Mouse (Mus musculus): ENCODE data around the gene Fyb. TPM values are rescaled to one million over a fixed set of nuclear protein-coding genes. Genes with fewer than 3 reads are reported as not detected.
"Not testable (repeated sequence)": the region's sequence is repeated elsewhere in the genome, so short reads cannot be mapped to it uniquely, and the experiment has no call there.

The Fyb gene
- polyA plus RNA-seq, 1 experiment from 2014 or later = 3.6 TPM

GRCm38 (mm10) chr15:6586351-6586750, 63.7 kb downstream of the Fyb start:
- not testable (repeated sequence) for ATAC-seq (ENCODE audit: low FRiP score, low read depth); H3K4me1 ChIP-seq (replicated peaks); H3K9ac ChIP-seq; H3K9me3 ChIP-seq; H3K27me3 ChIP-seq; H3K27ac ChIP-seq (replicated peaks); H3K36me3 ChIP-seq; H3K4me2 ChIP-seq; H3K4me3 ChIP-seq
- WGBS = 92% methylated on average over 7 of the region's 7 CpGs

- no peaks in the 10 kb centered on the region for H3K36me3 ChIP-seq
- WGBS = 87% methylated on average over 3 of the region's 3 CpGs
- no peak for ATAC-seq (ENCODE audit: low FRiP score, low read depth)
- H3K9me3 ChIP-seq = no peaks in the 10 kb centered on the region
- H3K27ac ChIP-seq (replicated peaks) = no peak overlapping the region
- H3K9ac ChIP-seq = no peak overlapping the region
- H3K4me3 ChIP-seq = no peak overlapping the region
- H3K27me3 ChIP-seq = no peaks in the 10 kb centered on the region
- no peak overlapping the region for H3K4me2 ChIP-seq
- no peaks in the 10 kb centered on the region for H3K4me1 ChIP-seq (replicated peaks)
Measured at GRCm38 (mm10) chr15:6587526-6587925, 64.9 kb downstream of the Fyb start.

GRCm38 (mm10) chr15:6588192-6588591, 65.5 kb downstream of the Fyb start:
- H3K27ac ChIP-seq (replicated peaks) = no peak overlapping the region
- no peak for ATAC-seq (ENCODE audit: low FRiP score, low read depth)
- H3K27me3 ChIP-seq = no peaks in the 10 kb centered on the region
- H3K9me3 ChIP-seq = no peaks in the 10 kb centered on the region
- H3K36me3 ChIP-seq = no peaks in the 10 kb centered on the region
- H3K4me2 ChIP-seq = no peak overlapping the region
- H3K4me3 ChIP-seq = no peak overlapping the region
- WGBS = 71% methylated on average over 7 of the region's 7 CpGs
- no peak overlapping the region for H3K9ac ChIP-seq
- H3K4me1 ChIP-seq (replicated peaks) = no peaks in the 10 kb centered on the region

GRCm38 (mm10) chr15:6590846-6591451, 68.3 kb downstream of the Fyb start:
- Histone ChIP-seq H3K4me2 (no peak overlapping the region), H3K9me3 (no peaks in the 10 kb centered on the region), H3K27me3 (no peaks in the 10 kb centered on the region), H3K27ac (replicated peaks) (no peak overlapping the region), H3K36me3 (no peaks in the 10 kb centered on the region), H3K9ac (no peak overlapping the region), H3K4me1 (replicated peaks) (no peaks in the 10 kb centered on the region), H3K4me3 (no peak overlapping the region)
- WGBS = 90% methylated on average over 4 of the region's 4 CpGs
- ATAC-seq (ENCODE audit: low FRiP score, low read depth) = no peak

- H3K27me3 ChIP-seq = no peaks in the 10 kb centered on the region
- 64% methylated on average over 1 of the region's 1 CpGs for WGBS
- ATAC-seq (ENCODE audit: low FRiP score, low read depth) = no peak
- no peaks in the 10 kb centered on the region for H3K36me3 ChIP-seq
- no peak overlapping the region for H3K27ac ChIP-seq (replicated peaks)
- H3K9ac ChIP-seq = no peak overlapping the region
- H3K4me2 ChIP-seq = no peak overlapping the region
- H3K4me1 ChIP-seq (replicated peaks) = no peaks in the 10 kb centered on the region
- no peaks in the 10 kb centered on the region for H3K9me3 ChIP-seq
- H3K4me3 ChIP-seq = no peak overlapping the region
Measured at GRCm38 (mm10) chr15:6591527-6591926, 68.9 kb downstream of the Fyb start.

GRCm38 (mm10) chr15:6592561-6593253, 70.1 kb downstream of the Fyb start:
- Histone ChIP-seq H3K4me2 (no peak overlapping the region), H3K9ac (no peak overlapping the region), H3K4me3 (no peak overlapping the region), H3K9me3 (no peaks in the 10 kb centered on the region), H3K27me3 (no peaks in the 10 kb centered on the region), H3K36me3 (no peaks in the 10 kb centered on the region), H3K4me1 (replicated peaks) (no peaks in the 10 kb centered on the region), H3K27ac (replicated peaks) (no peak overlapping the region)
- ATAC-seq (ENCODE audit: low FRiP score, low read depth) = no peak
- WGBS = 83% methylated on average over 5 of the region's 5 CpGs

- ATAC-seq (ENCODE audit: low FRiP score, low read depth) = no peak
- Histone ChIP-seq H3K27ac (replicated peaks) (no peak overlapping the region), H3K27me3 (no peaks in the 10 kb centered on the region), H3K4me3 (no peak overlapping the region), H3K9ac (no peak overlapping the region), H3K4me1 (replicated peaks) (no peaks in the 10 kb centered on the region), H3K9me3 (no peaks in the 10 kb centered on the region), H3K36me3 (no peaks in the 10 kb centered on the region), H3K4me2 (no peak overlapping the region)
- WGBS = 90% methylated on average over 1 of the region's 1 CpGs
Measured at GRCm38 (mm10) chr15:6593254-6593623, 70.6 kb downstream of the Fyb start.

GRCm38 (mm10) chr15:6598626-6599025, 76.0 kb downstream of the Fyb start:
- H3K4me3 ChIP-seq = no peak overlapping the region
- no peaks in the 10 kb centered on the region for H3K4me1 ChIP-seq (replicated peaks)
- no peaks in the 10 kb centered on the region for H3K36me3 ChIP-seq
- no peak for ATAC-seq (ENCODE audit: low FRiP score, low read depth)
- no peak overlapping the region for H3K27ac ChIP-seq (replicated peaks)
- WGBS = 80% methylated on average over 3 of the region's 3 CpGs
- H3K9ac ChIP-seq = no peak overlapping the region
- H3K4me2 ChIP-seq = no peak overlapping the region
- no peaks in the 10 kb centered on the region for H3K27me3 ChIP-seq
- no peaks in the 10 kb centered on the region for H3K9me3 ChIP-seq

- Histone ChIP-seq H3K4me2 (no peak overlapping the region), H3K4me3 (no peak overlapping the region), H3K9ac (no peak overlapping the region), H3K27ac (replicated peaks) (no peak overlapping the region), H3K27me3 (no peaks in the 10 kb centered on the region), H3K36me3 (no peaks in the 10 kb centered on the region), H3K9me3 (no peaks in the 10 kb centered on the region), H3K4me1 (replicated peaks) (no peaks in the 10 kb centered on the region)
- WGBS = 71% methylated on average over 1 of the region's 1 CpGs
- no peak for ATAC-seq (ENCODE audit: low FRiP score, low read depth)
Measured at GRCm38 (mm10) chr15:6600314-6600713, 77.7 kb downstream of the Fyb start.

GRCm38 (mm10) chr15:6601330-6601729, 78.7 kb downstream of the Fyb start:
- Histone ChIP-seq H3K36me3 (no peaks in the 10 kb centered on the region), H3K9ac (no peak overlapping the region), H3K27me3 (no peaks in the 10 kb centered on the region), H3K4me2 (no peak overlapping the region), H3K27ac (replicated peaks) (no peak overlapping the region), H3K4me3 (no peak overlapping the region), H3K9me3 (no peaks in the 10 kb centered on the region), H3K4me1 (replicated peaks) (no peaks in the 10 kb centered on the region)
- 83% methylated on average over 6 of the region's 6 CpGs for WGBS
- no peak for ATAC-seq (ENCODE audit: low FRiP score, low read depth)

- no peaks in the 10 kb centered on the region for H3K4me1 ChIP-seq (replicated peaks)
- no peaks in the 10 kb centered on the region for H3K9me3 ChIP-seq
- no peaks in the 10 kb centered on the region for H3K27me3 ChIP-seq
- no peak overlapping the region for H3K27ac ChIP-seq (replicated peaks)
- H3K9ac ChIP-seq = no peak overlapping the region
- no peak overlapping the region for H3K4me2 ChIP-seq
- ATAC-seq (ENCODE audit: low FRiP score, low read depth) = no peak
- H3K36me3 ChIP-seq = no peaks in the 10 kb centered on the region
- WGBS = 89% methylated on average over 4 of the region's 4 CpGs
- no peak overlapping the region for H3K4me3 ChIP-seq
Measured at GRCm38 (mm10) chr15:6602003-6602402, 79.3 kb downstream of the Fyb start.

- ATAC-seq (ENCODE audit: low FRiP score, low read depth) = no peak
- H3K27me3 ChIP-seq = no peaks in the 10 kb centered on the region
- H3K36me3 ChIP-seq = no peaks in the 10 kb centered on the region
- WGBS = 81% methylated on average over 5 of the region's 5 CpGs
- H3K9ac ChIP-seq = no peak overlapping the region
- no peaks in the 10 kb centered on the region for H3K9me3 ChIP-seq
- H3K4me3 ChIP-seq = no peak overlapping the region
- no peaks in the 10 kb centered on the region for H3K4me1 ChIP-seq (replicated peaks)
- no peak overlapping the region for H3K4me2 ChIP-seq
- no peak overlapping the region for H3K27ac ChIP-seq (replicated peaks)
Measured at GRCm38 (mm10) chr15:6610703-6611102, 88.0 kb downstream of the Fyb start.

GRCm38 (mm10) chr15:6612835-6613234, 90.2 kb downstream of the Fyb start:
- Histone ChIP-seq H3K9me3 (no peaks in the 10 kb centered on the region), H3K36me3 (no peaks in the 10 kb centered on the region), H3K27me3 (no peaks in the 10 kb centered on the region), H3K4me2 (no peak overlapping the region), H3K9ac (no peak overlapping the region), H3K4me3 (no peak overlapping the region), H3K4me1 (replicated peaks) (no peaks in the 10 kb centered on the region), H3K27ac (replicated peaks) (no peak overlapping the region)
- no peak for ATAC-seq (ENCODE audit: low FRiP score, low read depth)
- 89% methylated on average over 3 of the region's 3 CpGs for WGBS
